Mouse (Mus musculus) kidney, postnatal 10 days (tissue): ENCODE measurements around the gene E2f8.

Source experiments
- DNase-seq: peaks from one replicate; pipeline ENCODE4 v3.0.0; 2021; ENCODE audit warnings: mixed read lengths

The E2f8 gene

GRCm38 (mm10) chr7:48888751-48889150 lies 7.4 kb upstream of the E2f8 start:
- no peak for DNase-seq

GRCm38 (mm10) chr7:48887973-48888372 lies 6.6 kb upstream of the E2f8 start:
- no peak for DNase-seq

GRCm38 (mm10) chr7:48884266-48884611 lies 2.8 kb upstream of the E2f8 start:
- no peak for DNase-seq

GRCm38 (mm10) chr7:48883525-48884265 lies 2.3 kb upstream of the E2f8 start:
- no peak for DNase-seq

- DNase-seq, result peak; percentile 27
These were observed 694 bp upstream of the E2f8 start for GRCm38 (mm10) chr7:48881971-48882609.

- DNase-seq, result peak; percentile 98
These were observed 560 bp downstream of the E2f8 start for GRCm38 (mm10) chr7:48880591-48881481.

GRCm38 (mm10) chr7:48879574-48879973 lies 1.8 kb downstream of the E2f8 start:
- DNase-seq, result no peak

GRCm38 (mm10) chr7:48877786-48878390 lies 3.5 kb downstream of the E2f8 start:
- DNase-seq, result no peak

GRCm38 (mm10) chr7:48876526-48876925 lies 4.9 kb downstream of the E2f8 start:
- peak; percentile 58 for DNase-seq

GRCm38 (mm10) chr7:48875096-48875495 lies 6.3 kb downstream of the E2f8 start:
- DNase-seq, result no peak

GRCm38 (mm10) chr7:48871292-48871691 lies 10.1 kb downstream of the E2f8 start:
- DNase-seq, result no peak

- no peak for DNase-seq
These were observed 10.7 kb downstream of the E2f8 start for GRCm38 (mm10) chr7:48870579-48871180.

- no peak for DNase-seq
These were observed 11.3 kb downstream of the E2f8 start for GRCm38 (mm10) chr7:48870144-48870543.

GRCm38 (mm10) chr7:48867576-48867975 lies 13.8 kb downstream of the E2f8 start:
- no peak for DNase-seq

- no peak for DNase-seq
These were observed 16.5 kb downstream of the E2f8 start for GRCm38 (mm10) chr7:48864671-48865458.

GRCm38 (mm10) chr7:48864199-48864598 lies 17.2 kb downstream of the E2f8 start:
- no peak for DNase-seq

GRCm38 (mm10) chr7:48861796-48862195 lies 19.6 kb downstream of the E2f8 start:
- DNase-seq, result no peak

- no peak for DNase-seq
These were observed 20.4 kb downstream of the E2f8 start for GRCm38 (mm10) chr7:48860948-48861347.

GRCm38 (mm10) chr7:48859362-48859761 lies 22.0 kb downstream of the E2f8 start:
- DNase-seq, result no peak

- no peak for DNase-seq
These were observed 23.1 kb downstream of the E2f8 start for GRCm38 (mm10) chr7:48858257-48858656.

- no peak for DNase-seq
These were observed 25.9 kb downstream of the E2f8 start for GRCm38 (mm10) chr7:48855461-48855860.

- DNase-seq, result no peak
These were observed 27.9 kb downstream of the E2f8 start for GRCm38 (mm10) chr7:48853496-48853895.
